Mouse (Mus musculus) embryonic fibroblast, embryonic 13.5 days (primary cell): ENCODE measurements around the gene Rapgef4.

ENCODE experiments used
- CTCF ChIP-seq: IDR thresholded peaks from 2 replicates; pipeline ENCODE4 v1.5.1; 2011; ENCODE audit warnings: mild to moderate bottlenecking, control low read depth, low read length, moderate library complexity, borderline replicate concordance; ENCODE audit not compliant: insufficient read depth
- POLR2A ChIP-seq: IDR thresholded peaks from 2 replicates; pipeline ENCODE4 v1.6.1; 2011; ENCODE audit warnings: low read depth, mild to moderate bottlenecking, control low read depth, low read length, moderate library complexity

DNA sequence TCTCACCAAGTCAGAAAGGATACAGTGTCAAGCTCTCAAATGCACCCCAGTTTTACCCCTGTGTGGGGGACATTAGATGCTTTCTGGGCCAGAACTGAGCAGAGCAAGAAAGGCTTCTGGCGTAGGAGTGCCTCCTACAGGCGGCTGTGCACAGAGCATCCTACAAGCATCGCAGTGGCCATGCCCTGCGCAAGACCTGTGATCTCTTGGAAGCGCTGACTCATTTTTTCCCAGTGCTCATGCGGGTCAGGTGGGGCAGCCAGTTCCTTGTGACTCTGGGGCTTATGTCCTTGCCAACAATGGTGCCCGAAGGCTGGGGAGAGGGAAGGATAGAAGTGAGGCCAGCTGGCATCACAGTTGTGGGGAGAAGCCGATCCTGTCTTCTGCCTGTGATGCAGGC is 54.6 kb downstream of the Rapgef4 start:
- TF ChIP-seq CTCF (peak; percentile 54; the same call in 1 of the 2 replicates), POLR2A (no peak)
